Mouse (Mus musculus): ENCODE measurements at regions not wholly inside any gene's neighbourhood (a gene's known extent, or its start where the extent isn't known, plus 50 kb on each side); places are given as distances from the start of the nearest gene placed in this dataset.
"Not testable (repeated sequence)": the region's sequence is repeated elsewhere in the genome, so short reads cannot be mapped to it uniquely, and the experiment has no call there.

GRCm38 (mm10) chr11:41090391-41090900 is 335.3 kb upstream of the Ccng1 start:
- ATAC-seq (ENCODE audit: low TSS enrichment) = not testable (repeated sequence)

DNA sequence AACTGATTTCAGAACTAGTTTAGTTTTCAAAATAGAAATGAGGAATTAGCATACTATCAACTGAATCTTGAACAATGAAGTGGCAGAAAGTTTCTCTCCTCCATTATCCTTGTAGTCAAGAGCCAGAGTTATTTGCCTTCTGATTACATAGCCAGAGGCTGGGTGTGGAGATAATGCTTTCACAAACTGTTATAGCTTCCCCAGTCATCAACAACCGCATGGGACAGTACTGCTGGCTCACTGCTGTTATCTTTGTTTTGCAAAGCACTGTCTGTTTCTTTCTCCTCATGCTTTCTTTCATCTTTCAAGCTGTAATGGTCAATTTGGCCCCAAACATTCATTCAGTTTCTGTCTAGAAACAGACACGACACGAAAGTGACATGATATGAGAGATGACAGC is 308.5 kb upstream of the Ccng1 start:
- ATAC-seq (ENCODE audit: low TSS enrichment) = no peak

DNA sequence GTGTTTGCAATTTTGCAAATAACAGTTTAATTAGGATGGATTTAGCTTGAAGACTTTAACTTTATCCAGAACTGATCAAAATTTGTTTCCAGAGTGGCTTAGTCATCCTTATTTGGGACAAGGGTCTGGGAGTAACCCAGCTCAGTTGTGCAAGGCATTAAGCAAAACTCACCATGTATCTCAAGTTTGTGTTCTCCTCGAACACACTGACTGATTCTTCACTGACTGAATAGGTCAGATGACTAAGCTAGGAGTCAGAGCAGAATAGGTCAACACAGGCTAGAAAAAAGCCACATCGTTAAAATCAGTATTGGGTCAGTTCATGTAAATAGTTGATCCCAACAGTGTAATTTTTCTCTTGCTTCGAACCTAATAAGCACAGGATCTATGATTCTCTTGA is 302.7 kb upstream of the Ccng1 start:
- no peak for ATAC-seq (ENCODE audit: low TSS enrichment)

GRCm38 (mm10) chr11:41030018-41030417 is 274.9 kb upstream of the Ccng1 start:
- no peak for ATAC-seq (ENCODE audit: low TSS enrichment)

DNA sequence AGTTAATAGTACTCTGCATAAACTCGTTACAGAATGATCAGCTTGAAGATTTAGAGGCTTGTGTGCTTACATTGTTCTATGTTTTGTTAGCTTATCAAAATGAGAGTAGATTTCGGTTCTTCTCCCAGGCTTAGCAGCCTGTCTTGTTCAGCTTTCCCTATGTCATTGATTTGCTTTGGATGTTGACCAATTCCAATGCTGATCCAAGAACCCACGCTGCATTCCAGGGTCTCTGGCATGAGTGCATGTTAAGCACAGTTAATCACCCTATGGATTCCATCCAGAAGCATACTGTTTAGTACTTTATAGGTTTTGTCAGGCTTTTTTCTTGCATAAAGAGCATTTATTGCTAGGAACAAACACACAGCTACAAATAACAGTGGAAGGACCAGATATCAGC is 255.0 kb upstream of the Ccng1 start:
- ATAC-seq (ENCODE audit: low TSS enrichment) = no peak

DNA sequence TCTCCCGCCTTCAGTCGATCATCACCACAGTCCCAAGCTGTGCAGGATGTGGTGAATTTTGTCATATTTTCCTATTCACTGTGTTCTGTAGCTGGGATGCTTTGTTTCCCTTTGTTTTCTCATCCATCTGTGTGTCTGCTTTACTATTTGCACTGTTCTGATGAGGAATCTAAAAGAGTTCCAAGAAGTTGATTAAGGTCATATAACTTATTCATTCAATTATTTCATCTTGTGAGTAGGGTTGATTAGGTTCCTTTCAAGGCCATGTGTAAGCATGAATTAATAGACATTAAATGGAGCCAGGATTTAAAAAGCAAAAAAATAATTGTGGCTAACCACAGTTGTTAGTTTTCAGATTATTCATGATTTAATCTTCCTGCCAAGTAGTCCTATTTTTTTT is 217.7 kb upstream of the Ccng1 start:
- no peak for ATAC-seq (ENCODE audit: low TSS enrichment)

DNA sequence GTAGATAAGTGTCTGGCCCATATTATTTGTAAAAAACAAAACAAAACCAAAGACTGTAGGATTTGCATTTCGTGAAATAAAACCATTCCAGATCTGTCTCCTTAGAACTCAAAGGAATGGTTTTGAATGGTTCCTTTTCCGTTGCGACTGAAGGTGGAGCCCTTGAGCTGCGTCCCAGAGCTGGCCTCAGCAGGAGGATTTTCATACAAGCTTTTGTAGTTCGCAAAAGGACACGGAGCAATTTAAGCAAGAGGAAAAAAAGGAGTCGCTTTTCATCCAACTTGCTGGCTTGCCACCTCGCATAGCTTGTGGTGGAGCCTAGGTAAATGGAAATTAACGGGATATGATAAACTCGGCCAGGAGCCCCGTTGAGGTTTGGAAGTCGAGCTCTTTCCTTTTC is 172.1 kb upstream of the Ccng1 start:
- peak; percentile 96 for ATAC-seq (ENCODE audit: low TSS enrichment)

GRCm38 (mm10) chr11:40891485-40891884 is 136.4 kb upstream of the Ccng1 start:
- ATAC-seq (ENCODE audit: low TSS enrichment) = peak; percentile 86

- ATAC-seq (ENCODE audit: low TSS enrichment) = no peak
These were observed 129.4 kb upstream of the Ccng1 start for GRCm38 (mm10) chr11:40884509-40884908.

GRCm38 (mm10) chr11:40879589-40879988 is 124.5 kb upstream of the Ccng1 start:
- peak; percentile 74 for ATAC-seq (ENCODE audit: low TSS enrichment)

GRCm38 (mm10) chr11:40873002-40873401 is 117.9 kb upstream of the Ccng1 start:
- ATAC-seq (ENCODE audit: low TSS enrichment) = peak; percentile 91

- ATAC-seq (ENCODE audit: low TSS enrichment) = peak; percentile 82
These were observed 110.6 kb upstream of the Ccng1 start for GRCm38 (mm10) chr11:40865694-40866093.

- no peak for ATAC-seq (ENCODE audit: low TSS enrichment)
These were observed 96.2 kb upstream of the Ccng1 start for GRCm38 (mm10) chr11:40851361-40851760.

DNA sequence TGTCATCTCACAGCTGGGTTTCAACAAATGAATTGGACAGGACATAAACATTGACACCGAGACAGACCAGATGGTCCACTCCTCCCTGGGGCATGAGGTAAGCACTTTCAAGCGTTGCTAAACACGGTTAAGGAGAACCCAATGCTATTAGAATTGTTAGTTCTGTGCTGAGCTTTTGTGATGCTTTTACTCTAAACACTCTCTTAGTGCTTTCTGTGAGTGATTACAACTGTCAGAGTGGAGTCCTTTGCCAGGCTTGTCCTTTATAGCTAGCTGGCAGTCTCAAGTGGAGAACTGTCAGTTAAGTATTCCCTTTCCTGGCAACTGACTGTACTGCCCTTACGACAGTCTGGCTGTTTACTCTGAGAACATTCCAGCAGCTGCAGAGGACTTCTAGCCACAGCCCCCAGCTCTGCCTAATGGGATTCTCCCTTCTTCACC is 95.6 kb upstream of the Ccng1 start:
- ATAC-seq (ENCODE audit: low TSS enrichment) = no peak; the same call in 1 of the 2 replicates

DNA sequence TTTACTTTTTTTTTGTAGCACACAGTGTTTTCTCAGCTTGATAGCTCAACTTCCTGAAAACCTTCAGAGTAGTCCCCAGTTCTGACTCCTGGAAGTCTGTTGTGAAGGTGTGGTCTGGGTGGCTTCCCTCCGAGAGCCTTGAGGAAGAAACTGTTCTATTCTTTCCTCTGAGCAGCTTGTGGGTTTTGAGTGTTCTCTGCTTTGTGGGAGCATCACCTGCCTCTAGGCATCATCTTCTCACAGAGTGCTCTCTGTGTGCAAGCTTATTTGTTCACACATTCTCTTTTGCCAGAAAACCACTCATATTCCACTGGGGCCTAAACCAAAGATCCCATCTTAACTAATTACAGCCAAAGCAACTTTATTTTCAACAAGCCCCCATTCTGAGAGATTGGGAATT is 91.5 kb upstream of the Ccng1 start:
- peak; percentile 97 for ATAC-seq (ENCODE audit: low TSS enrichment)

- no peak for ATAC-seq (ENCODE audit: low TSS enrichment)
These were observed 80.3 kb upstream of the Ccng1 start for GRCm38 (mm10) chr11:40835393-40835792.

All from frontal cortex, adult (tissue).